Mouse (Mus musculus) regulatory T cell (primary cell): ENCODE results near the gene Pofut2.

ENCODE experiments used
- in situ Hi-C: fragments of 300-600 bp; cut with MboI, MseI; formaldehyde crosslinking; loops from one replicate; pipeline ENCODE4 v1.15.1; 2025; ENCODE audit warnings: high pct_unique_total_duplicates

Gene Pofut2

GRCm38 (mm10) chr10:77229609-77230595, 29.1 kb upstream of the Pofut2 start:
- in situ Hi-C loops, result no loop called here

- in situ Hi-C loops, result no loop called here
These were observed 26.9 kb upstream of the Pofut2 start for GRCm38 (mm10) chr10:77231861-77232755.

- in situ Hi-C loops, result no loop called here
These were observed 25.8 kb upstream of the Pofut2 start for GRCm38 (mm10) chr10:77233230-77233629.

- in situ Hi-C loops, result no loop called here
These were observed 23.9 kb upstream of the Pofut2 start for GRCm38 (mm10) chr10:77234991-77235616.

- in situ Hi-C loops, result no loop called here
These were observed 21.0 kb upstream of the Pofut2 start for GRCm38 (mm10) chr10:77237795-77238580.

- in situ Hi-C loops, result no loop called here
These were observed 18.3 kb upstream of the Pofut2 start for GRCm38 (mm10) chr10:77240764-77241163.

GRCm38 (mm10) chr10:77242396-77242795, 16.6 kb upstream of the Pofut2 start:
- in situ Hi-C loops, result no loop called here

- in situ Hi-C loops, result no loop called here
These were observed 16.1 kb upstream of the Pofut2 start for GRCm38 (mm10) chr10:77242871-77243270.

- in situ Hi-C loops, result no loop called here
These were observed 15.4 kb upstream of the Pofut2 start for GRCm38 (mm10) chr10:77243572-77244161.

GRCm38 (mm10) chr10:77244777-77245176, 14.2 kb upstream of the Pofut2 start:
- in situ Hi-C loops, result no loop called here

GRCm38 (mm10) chr10:77247048-77247447, 12.0 kb upstream of the Pofut2 start:
- in situ Hi-C loops, result no loop called here

- in situ Hi-C loops, result no loop called here
These were observed 11.3 kb upstream of the Pofut2 start for GRCm38 (mm10) chr10:77247707-77248106.

GRCm38 (mm10) chr10:77251223-77251783, 7.7 kb upstream of the Pofut2 start:
- in situ Hi-C loops, result loop anchor here (5.0 kb wide), 1 partner anchor 119 kb away; no protein-coding TSS in a partner anchor

GRCm38 (mm10) chr10:77251784-77252539, 7.1 kb upstream of the Pofut2 start:
- in situ Hi-C loops, result loop anchor here (5.0 kb wide), 1 partner anchor 120 kb away; no protein-coding TSS in a partner anchor

- in situ Hi-C loops, result loop anchor here (5.0 kb wide), 1 partner anchor 120 kb away; no protein-coding TSS in a partner anchor
These were observed 6.2 kb upstream of the Pofut2 start for GRCm38 (mm10) chr10:77252790-77253189.

- in situ Hi-C loops, result no loop called here
These were observed 3.8 kb upstream of the Pofut2 start for GRCm38 (mm10) chr10:77255231-77255630.

- in situ Hi-C loops, result no loop called here
These were observed 3.3 kb upstream of the Pofut2 start for GRCm38 (mm10) chr10:77255676-77256075.

- in situ Hi-C loops, result no loop called here
These were observed 902 bp upstream of the Pofut2 start for GRCm38 (mm10) chr10:77258041-77258590.
